Mouse (Mus musculus) left cerebral cortex, postnatal 14 days (tissue): ENCODE results near the gene Gga1. TPM values are rescaled to one million over a fixed set of nuclear protein-coding genes. Genes with fewer than 3 reads are reported as not detected.

Experiments used
- DNase-seq, 2 experiments: peaks; one replicate each; pipeline ENCODE4 v3.0.0; 2021 to 2022; ENCODE audit warnings: low spot score in 2 of 2, mixed read lengths in 1 of 2
- intact Hi-C: fragments of 180-260 bp; cut with DNase I; formaldehyde crosslinking; loops from one replicate; pipeline ENCODE4 v1.15.1; 2025
- total RNA-seq, 2 experiments: library from RNA; stranded (reverse); gene quantifications; 2 replicates each; pipeline ENCODE4 v1.2.3; 2021

Gga1 gene
- total RNA-seq, 2 experiments from 2014 or later = 53.7 to 56.3 TPM

GRCm38 (mm10) chr15:78899740-78900584 lies 23.0 kb downstream of the Gga1 start, which contains the start of gene Sh3bp1:
TSS of gene Sh3bp1 (plus strand) at chr15:78899768.
- DNase-seq = peak in 1 of 2 experiments; percentile 60
- intact Hi-C loops = no loop called here

- intact Hi-C loops = no loop called here
- no peak for DNase-seq
Observed at GRCm38 (mm10) chr15:78900585-78901421, 23.8 kb downstream of the Gga1 start.

- no peak for DNase-seq
- intact Hi-C loops = no loop called here
Observed at GRCm38 (mm10) chr15:78901422-78901789, 24.4 kb downstream of the Gga1 start.

- peak; percentile 84 to 86 for DNase-seq
- intact Hi-C loops = no loop called here
Observed at GRCm38 (mm10) chr15:78903243-78903642, 26.3 kb downstream of the Gga1 start.

- no peak for DNase-seq
- intact Hi-C loops = no loop called here
Observed at GRCm38 (mm10) chr15:78908399-78908798, 31.4 kb downstream of the Gga1 start.

- intact Hi-C loops = no loop called here
- no peak for DNase-seq
Observed at GRCm38 (mm10) chr15:78908982-78909381, 32.0 kb downstream of the Gga1 start.

GRCm38 (mm10) chr15:78912040-78912439 lies 35.0 kb downstream of the Gga1 start:
- intact Hi-C loops = no loop called here
- DNase-seq = peak in 1 of 2 experiments; percentile 60

- DNase-seq = peak; percentile 98 to 99
- intact Hi-C loops = loop anchor here (2.0 kb wide), 1 partner anchor 29 kb away; no protein-coding TSS in a partner anchor
Observed at GRCm38 (mm10) chr15:78913632-78914090, 36.7 kb downstream of the Gga1 start, which contains the start of gene Pdxp. TSS of gene Pdxp (plus strand) at chr15:78913919.

- peak; percentile 52 to 64 for DNase-seq
- intact Hi-C loops = loop anchor here (2.0 kb wide), 1 partner anchor 29 kb away; no protein-coding TSS in a partner anchor
Observed at GRCm38 (mm10) chr15:78914091-78914822, 37.3 kb downstream of the Gga1 start.

GRCm38 (mm10) chr15:78914823-78915659 lies 38.1 kb downstream of the Gga1 start:
- no peak for DNase-seq
- intact Hi-C loops = loop anchor here (2.0 kb wide), 1 partner anchor 28 kb away; no protein-coding TSS in a partner anchor

GRCm38 (mm10) chr15:78915660-78916017 lies 38.6 kb downstream of the Gga1 start:
- intact Hi-C loops = loop anchor here (2.0 kb wide), 1 partner anchor 27 kb away; no protein-coding TSS in a partner anchor

GRCm38 (mm10) chr15:78916052-78916826 lies 39.2 kb downstream of the Gga1 start:
- intact Hi-C loops = no loop called here
- peak in 1 of 2 experiments; percentile 55 for DNase-seq

More at GRCm38 (mm10) chr15:78915660-78916017, 38.6 kb downstream of the Gga1 start:
- DNase-seq = peak; percentile 76 to 92

GRCm38 (mm10) chr15:78918126-78918525 lies 41.1 kb downstream of the Gga1 start:
- no peak for DNase-seq
- intact Hi-C loops = no loop called here

GRCm38 (mm10) chr15:78919914-78920313 lies 42.9 kb downstream of the Gga1 start:
- intact Hi-C loops = no loop called here
- no peak for DNase-seq

- no peak for DNase-seq
- intact Hi-C loops = no loop called here
Observed at GRCm38 (mm10) chr15:78922700-78923099, 45.7 kb downstream of the Gga1 start.

- intact Hi-C loops = no loop called here
- no peak for DNase-seq
Observed at GRCm38 (mm10) chr15:78923585-78923984, 46.6 kb downstream of the Gga1 start.

- DNase-seq = no peak
- intact Hi-C loops = no loop called here
Observed at GRCm38 (mm10) chr15:78925129-78925528, 48.1 kb downstream of the Gga1 start.
